Mouse (Mus musculus): Measurements from ENCODE around the gene Gm9945. TPM values are rescaled to one million over a fixed set of nuclear protein-coding genes. Genes with fewer than 3 reads are reported as not detected.

Gm9945 gene
- polyA plus RNA-seq, 1 experiment = not detected

DNA sequence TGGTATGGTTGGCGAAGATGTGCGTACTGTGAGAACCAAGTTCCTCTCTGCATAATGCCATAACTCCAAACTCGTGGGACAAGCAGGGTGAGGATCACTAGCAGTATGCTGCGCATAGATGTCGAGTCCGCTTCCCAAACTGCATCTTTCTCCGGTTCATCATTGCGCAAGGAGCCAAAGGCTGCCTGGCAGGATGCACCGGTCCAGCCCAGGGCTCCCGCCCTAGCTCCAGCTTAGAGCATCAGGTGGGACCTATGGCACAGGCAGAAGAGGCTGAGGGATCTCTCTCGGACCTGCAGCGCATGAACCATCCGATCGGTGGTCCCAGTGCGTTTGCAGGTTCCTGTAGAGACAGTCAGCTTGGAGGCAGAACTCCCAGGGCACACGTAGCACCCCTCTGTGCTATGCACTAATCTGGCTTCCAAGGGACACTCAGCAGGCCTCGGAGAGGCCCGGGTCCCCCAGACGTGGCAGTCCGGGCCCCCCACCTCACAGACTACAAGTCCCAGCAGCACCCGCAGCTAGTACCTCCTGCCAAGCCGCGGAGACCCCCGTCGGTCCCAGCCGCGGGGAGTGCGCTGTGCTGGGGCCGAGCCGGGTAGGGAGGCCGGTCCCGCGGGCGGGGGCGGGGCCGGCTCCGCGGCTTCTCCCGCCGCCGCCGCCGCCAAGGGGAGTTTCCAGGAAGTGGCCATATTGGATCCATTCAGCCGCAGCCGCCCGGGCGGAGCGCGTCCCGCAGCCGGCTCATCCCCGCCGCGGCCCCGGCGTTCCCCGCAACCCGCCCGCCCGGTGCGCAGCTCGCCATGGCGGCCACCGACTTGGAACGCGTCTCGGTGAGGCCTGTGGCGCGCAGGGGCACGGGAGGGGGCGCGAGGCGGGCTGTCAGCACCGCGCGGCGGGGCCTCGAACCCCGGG is 39.5 kb downstream of the Gm9945 start, which contains the start of gene Sept8:
TSS of gene Sept8 (plus strand) at position 51 of the 915 bp plus-strand sequence.
- H3K4me1 ChIP-seq (ENCODE audit: control insufficient read depth, insufficient read depth, low read length) = no peaks in the 10 kb centered on the region; the same call in 1 of the 2 replicates
- H3K4me3 ChIP-seq (ENCODE audit: insufficient read depth, low read length) = peak within 1 kb of the TSS; percentile 56
- peak; percentile 53 for TF ChIP-seq POLR2A (IDR thresholded peaks at IDR 0.05; ENCODE audit: low read depth, low read length)
- TF ChIP-seq CTCF (IDR thresholded peaks at IDR 0.05; ENCODE audit: borderline replicate concordance, insufficient read depth, low read length) = no peak
- H3K27ac ChIP-seq (ENCODE audit: insufficient read depth, low read length) = peak within 1 kb of the TSS; percentile 48

DNA sequence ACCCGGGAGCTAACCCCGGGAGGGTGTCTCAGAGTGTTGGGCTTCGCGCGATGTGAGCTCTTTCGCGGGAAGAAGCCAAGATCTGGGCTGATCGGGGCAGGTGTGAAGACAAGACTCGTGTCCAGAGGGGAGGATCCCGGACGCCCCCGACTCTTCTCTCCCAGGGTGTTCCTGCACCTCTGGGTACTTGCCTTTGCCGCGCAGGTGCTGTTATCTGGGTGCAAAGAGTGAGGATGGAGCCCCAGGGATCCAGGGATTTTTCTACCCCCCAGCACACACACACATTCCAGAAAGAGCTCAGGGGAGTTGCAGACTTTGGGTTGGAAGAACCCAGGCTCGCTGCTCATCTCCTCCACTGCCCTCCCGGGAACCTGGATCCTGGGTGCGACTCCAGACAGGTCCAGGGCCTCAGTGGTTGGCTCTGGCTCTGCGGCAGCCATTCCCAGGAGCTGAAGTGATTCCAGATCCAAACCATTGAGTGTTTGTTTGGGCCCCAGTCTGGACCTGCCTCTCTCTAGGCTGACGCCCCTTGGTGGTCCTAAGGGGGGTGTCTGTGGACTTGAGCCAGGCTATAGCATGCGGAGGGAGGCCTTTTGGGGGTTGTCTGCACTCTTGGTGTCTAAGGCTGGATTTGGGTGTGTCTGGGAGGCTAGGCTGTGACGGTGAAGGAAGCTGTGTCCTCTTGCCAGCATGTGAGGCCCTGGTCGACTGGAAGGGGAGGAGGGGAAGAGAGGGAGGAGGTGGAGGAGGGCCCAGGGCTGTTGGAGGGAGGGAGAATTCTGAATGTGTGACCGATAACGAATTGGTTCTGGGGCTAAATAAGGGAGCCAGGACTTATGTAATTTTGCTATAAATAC is 40.4 kb downstream of the Gm9945 start:
- no peaks in the 10 kb centered on the region; the same call in 1 of the 2 replicates for H3K4me1 ChIP-seq (ENCODE audit: control insufficient read depth, insufficient read depth, low read length)
- TF ChIP-seq CTCF (IDR thresholded peaks at IDR 0.05; ENCODE audit: borderline replicate concordance, insufficient read depth, low read length) (no peak), POLR2A (IDR thresholded peaks at IDR 0.05; ENCODE audit: low read depth, low read length) (peak; percentile 80)

DNA sequence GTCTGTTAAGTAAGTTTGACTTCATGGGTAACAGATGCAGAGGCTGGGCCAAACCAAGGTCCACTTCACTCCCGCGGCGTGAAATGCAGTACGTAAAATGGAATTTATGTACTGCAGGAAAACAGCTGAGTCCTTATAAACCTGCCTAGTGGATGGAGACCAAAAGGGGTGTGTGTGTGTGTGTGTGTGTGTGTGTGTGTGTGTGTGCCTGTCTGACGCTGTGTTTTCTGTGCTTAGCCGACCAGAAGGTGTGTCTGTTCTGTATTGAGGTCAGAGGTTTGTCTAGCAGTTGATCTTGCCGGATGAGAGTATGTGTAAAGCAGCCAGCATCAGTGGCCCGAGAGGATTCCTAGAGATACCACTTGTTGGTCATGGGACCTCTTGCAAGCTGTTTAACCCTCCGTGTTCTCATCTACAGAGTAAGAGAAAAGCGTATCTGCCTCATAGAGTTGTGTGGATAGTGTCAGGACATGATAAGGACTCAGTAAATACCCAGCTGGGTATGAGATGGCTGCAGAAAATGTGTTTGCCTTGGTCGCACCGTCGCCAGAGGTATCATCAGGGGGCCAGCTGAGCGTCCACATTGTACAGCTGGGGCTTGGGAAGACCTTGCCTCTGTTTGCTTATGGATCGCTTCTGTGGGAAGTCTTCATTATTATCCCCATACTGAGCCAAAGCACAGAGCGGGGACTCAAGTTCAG is 41.3 kb downstream of the Gm9945 start:
- no peak overlapping the region for H3K27ac ChIP-seq (ENCODE audit: insufficient read depth, low read length)
- H3K4me3 ChIP-seq (ENCODE audit: insufficient read depth, low read length) = peak overlapping the region; percentile 56
- H3K4me1 ChIP-seq (ENCODE audit: control insufficient read depth, insufficient read depth, low read length) = no peaks in the 10 kb centered on the region; the same call in 1 of the 2 replicates
- TF ChIP-seq POLR2A (IDR thresholded peaks at IDR 0.05; ENCODE audit: low read depth, low read length) = no peak
- TF ChIP-seq CTCF (IDR thresholded peaks at IDR 0.05; ENCODE audit: borderline replicate concordance, insufficient read depth, low read length) = no peak

More for the DNA sequence above, 40.4 kb downstream of the Gm9945 start:
- Histone ChIP-seq H3K4me3 (ENCODE audit: insufficient read depth, low read length) (peak overlapping the region; percentile 56), H3K27ac (ENCODE audit: insufficient read depth, low read length) (peak overlapping the region; percentile 48)

DNA sequence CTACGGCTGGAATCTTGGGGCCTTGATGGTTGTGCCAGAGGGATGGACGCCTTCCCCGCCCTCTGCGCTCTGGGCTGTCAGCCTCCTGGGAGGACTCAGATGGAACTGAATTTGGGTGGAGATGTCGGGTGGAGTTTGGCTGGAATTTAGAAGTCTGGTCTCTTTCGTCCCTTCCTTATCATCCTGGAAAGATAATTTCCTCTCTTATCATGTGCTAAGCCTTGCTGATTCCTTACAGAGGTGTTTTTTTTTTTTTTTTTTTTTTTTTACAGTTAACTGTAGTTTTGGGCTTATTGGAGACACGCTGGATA is 41.8 kb downstream of the Gm9945 start:
- Histone ChIP-seq H3K4me1 (ENCODE audit: control insufficient read depth, insufficient read depth, low read length) (no peaks in the 10 kb centered on the region; the same call in 1 of the 2 replicates), H3K27ac (ENCODE audit: insufficient read depth, low read length) (no peak overlapping the region), H3K4me3 (ENCODE audit: insufficient read depth, low read length) (no peak overlapping the region)
- TF ChIP-seq CTCF (IDR thresholded peaks at IDR 0.05; ENCODE audit: borderline replicate concordance, insufficient read depth, low read length) (no peak), POLR2A (IDR thresholded peaks at IDR 0.05; ENCODE audit: low read depth, low read length) (no peak)

DNA sequence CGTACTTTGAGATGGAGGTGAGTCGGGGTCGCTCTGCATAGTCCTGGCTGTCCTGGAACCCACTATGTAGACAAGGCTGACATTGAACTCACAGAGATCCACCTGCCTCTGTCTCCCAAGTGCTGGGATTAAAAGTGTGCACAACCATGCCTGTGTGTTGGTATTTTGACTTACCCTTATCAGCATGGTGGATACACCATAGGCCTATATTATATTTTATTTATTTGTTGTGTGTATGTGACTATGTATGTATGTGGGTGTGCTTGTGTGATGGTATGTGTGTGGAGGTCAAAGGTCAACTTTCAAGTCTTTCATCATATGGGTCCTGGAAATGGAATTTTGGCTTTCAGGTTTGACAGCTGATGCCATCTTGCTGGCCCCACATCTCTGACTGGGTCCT is 42.4 kb downstream of the Gm9945 start:
- no peak for TF ChIP-seq CTCF (IDR thresholded peaks at IDR 0.05; ENCODE audit: borderline replicate concordance, insufficient read depth, low read length)
- no peak for TF ChIP-seq POLR2A (IDR thresholded peaks at IDR 0.05; ENCODE audit: low read depth, low read length)
- H3K27ac ChIP-seq (ENCODE audit: insufficient read depth, low read length) = no peak overlapping the region
- no peaks in the 10 kb centered on the region; the same call in 1 of the 2 replicates for H3K4me1 ChIP-seq (ENCODE audit: control insufficient read depth, insufficient read depth, low read length)

DNA sequence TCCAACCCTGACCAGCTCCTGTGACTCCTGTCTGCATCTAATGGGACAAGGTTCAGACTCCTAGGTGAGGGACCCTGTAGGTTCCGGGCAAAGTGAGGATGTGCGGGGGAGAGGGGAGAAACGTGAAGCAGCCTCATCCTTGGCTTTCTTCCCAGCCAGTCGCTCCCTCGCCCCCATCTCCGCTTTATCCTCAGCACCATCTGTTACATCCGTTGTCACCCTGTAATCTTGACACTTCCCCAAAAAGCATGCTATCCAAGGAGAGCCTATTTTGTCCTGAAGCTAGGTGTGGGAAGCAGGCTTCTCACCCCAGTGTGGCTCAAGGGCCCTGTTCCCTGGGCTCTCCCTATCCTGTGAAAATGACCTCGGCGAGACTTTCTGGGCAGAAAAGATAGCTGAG is 43.0 kb downstream of the Gm9945 start:
- TF ChIP-seq POLR2A (IDR thresholded peaks at IDR 0.05; ENCODE audit: low read depth, low read length) (no peak), CTCF (IDR thresholded peaks at IDR 0.05; ENCODE audit: borderline replicate concordance, insufficient read depth, low read length) (no peak)

More for the DNA sequence above, 42.4 kb downstream of the Gm9945 start:
- no peak overlapping the region for H3K4me3 ChIP-seq (ENCODE audit: insufficient read depth, low read length)

DNA sequence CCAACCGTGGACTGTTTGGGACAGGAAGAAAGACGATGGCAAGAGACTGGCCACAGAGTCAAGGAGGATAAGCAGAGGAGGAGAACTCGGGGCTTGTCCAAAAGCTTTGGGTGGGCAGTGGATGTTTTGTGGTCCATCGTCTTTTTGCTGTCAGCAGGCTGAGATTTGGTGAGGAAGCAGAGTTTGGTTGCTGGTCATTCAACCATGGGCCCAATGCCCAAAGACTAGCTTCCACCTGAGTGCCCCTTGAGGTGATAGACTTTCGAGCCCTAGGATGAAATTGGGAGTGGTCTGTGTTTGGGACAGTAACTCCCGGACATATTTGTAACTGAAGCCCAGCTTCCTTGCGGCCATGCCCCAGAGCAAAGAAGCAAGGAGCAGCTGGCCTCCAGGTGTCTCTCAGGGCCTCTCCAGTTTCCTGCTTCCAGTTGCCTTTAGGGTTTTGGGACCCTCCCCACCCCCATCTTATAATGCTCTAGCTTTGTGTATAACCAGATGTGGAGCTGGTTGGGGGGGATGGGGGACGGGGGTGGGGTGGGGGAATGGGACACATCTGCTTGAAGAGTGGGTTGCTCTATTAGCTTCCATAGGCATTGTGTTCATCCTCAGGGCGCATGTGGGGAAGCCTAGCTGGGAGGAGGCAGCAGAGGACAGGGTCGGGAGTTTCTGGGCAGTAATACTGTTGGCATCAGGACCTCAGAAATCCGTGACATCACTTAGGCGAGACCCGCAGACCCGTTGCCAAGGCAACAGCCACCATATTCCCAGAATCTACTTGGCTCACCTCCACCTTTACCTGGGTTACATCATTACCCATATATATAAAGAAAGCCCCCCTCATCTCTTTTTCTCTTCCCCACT is 43.8 kb downstream of the Gm9945 start:
- Histone ChIP-seq H3K27ac (ENCODE audit: insufficient read depth, low read length) (no peak overlapping the region), H3K4me3 (ENCODE audit: insufficient read depth, low read length) (no peak overlapping the region), H3K4me1 (ENCODE audit: control insufficient read depth, insufficient read depth, low read length) (peaks cover 4% of the 10 kb centered on the region)
- TF ChIP-seq CTCF (IDR thresholded peaks at IDR 0.05; ENCODE audit: borderline replicate concordance, insufficient read depth, low read length) = no peak
- no peak for TF ChIP-seq POLR2A (IDR thresholded peaks at IDR 0.05; ENCODE audit: low read depth, low read length)

More for the DNA sequence above, 43.0 kb downstream of the Gm9945 start:
- no peak overlapping the region for H3K27ac ChIP-seq (ENCODE audit: insufficient read depth, low read length)
- no peaks in the 10 kb centered on the region; the same call in 1 of the 2 replicates for H3K4me1 ChIP-seq (ENCODE audit: control insufficient read depth, insufficient read depth, low read length)
- H3K4me3 ChIP-seq (ENCODE audit: insufficient read depth, low read length) = no peak overlapping the region

DNA sequence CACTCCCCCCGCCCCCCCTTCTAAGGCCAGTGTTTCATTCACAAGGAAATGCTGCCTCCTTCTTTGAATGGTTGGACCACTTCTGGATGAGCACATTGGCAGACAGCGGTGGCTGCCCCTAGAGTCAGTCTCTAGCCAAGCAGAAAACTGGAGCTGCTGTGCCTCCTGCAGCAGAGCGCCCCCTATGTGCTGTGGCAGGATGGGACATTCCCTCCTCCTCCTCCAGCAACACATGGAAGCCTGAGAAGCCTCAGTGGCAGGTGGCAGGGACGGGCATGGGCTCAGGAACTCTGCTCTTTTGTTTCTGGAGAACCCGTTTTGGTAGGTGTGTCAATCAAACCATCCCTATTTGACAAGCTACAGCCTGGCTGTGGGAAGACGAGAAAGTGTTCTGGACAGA is 44.9 kb downstream of the Gm9945 start:
- Histone ChIP-seq H3K27ac (ENCODE audit: insufficient read depth, low read length) (no peak overlapping the region), H3K4me3 (ENCODE audit: insufficient read depth, low read length) (no peak overlapping the region), H3K4me1 (ENCODE audit: control insufficient read depth, insufficient read depth, low read length) (peaks cover 5% of the 10 kb centered on the region)
- TF ChIP-seq CTCF (IDR thresholded peaks at IDR 0.05; ENCODE audit: borderline replicate concordance, insufficient read depth, low read length) (peak; percentile 35; the same call in 1 of the 2 replicates), POLR2A (IDR thresholded peaks at IDR 0.05; ENCODE audit: low read depth, low read length) (no peak)
